Mouse (Mus musculus): ENCODE data around the gene Rps6kb1. TPM values are rescaled to one million over a fixed set of nuclear protein-coding genes. Genes with fewer than 3 reads are reported as not detected.

The Rps6kb1 gene
- polyA plus RNA-seq, 1 experiment from 2014 or later: 49.8 TPM

DNA sequence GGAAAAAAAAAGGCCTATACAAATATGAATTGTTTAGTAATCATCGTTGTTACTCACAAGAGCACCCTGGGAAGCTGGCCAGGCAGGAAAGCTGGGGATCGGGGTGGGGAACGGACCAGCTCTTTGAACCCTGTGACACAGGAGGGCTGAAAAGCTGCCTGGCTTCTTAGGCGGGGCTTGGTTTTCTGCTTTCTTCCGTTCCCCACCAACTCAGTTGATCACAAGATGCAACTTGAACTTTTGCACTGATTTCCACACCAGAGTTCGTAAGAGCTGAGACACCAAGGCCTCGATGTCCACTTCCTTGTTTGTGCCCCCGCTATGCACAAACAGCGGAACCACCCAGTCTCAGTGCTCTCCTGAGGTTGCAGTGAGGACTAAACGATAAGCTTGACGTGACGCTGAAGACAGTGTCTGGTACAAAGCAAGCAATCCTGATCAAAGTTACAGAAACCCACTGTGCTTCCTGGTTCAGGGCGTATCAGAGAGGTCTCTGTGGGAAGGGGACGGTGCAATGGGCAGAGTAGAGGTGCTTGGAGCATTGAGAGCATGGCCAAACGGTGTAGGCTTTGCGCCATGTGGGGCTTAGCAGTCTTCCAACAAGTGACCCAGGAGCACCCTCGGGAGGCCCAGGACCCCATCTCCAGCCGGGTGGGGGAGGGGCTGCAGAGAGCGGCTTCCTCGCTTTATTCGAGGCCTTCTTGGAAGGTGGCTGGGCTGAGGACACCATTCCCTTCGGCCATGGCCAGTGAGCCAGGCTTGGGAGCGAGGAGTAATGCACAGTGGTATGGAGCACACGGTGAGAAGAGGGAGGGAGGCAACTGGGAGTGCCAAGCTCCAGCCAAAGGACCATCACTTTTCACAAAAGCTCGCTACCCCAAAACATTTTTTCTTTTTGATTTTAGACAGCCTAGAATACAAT, 34.5 kb upstream of the Rps6kb1 start:
- Histone ChIP-seq H3K4me3 (no peak overlapping the region), H3K27me3 (no peaks in the 10 kb centered on the region), H3K4me1 (replicated peaks) (no peaks in the 10 kb centered on the region), H3K4me2 (no peak overlapping the region), H3K9me3 (no peaks in the 10 kb centered on the region), H3K9ac (no peak overlapping the region), H3K36me3 (no peaks in the 10 kb centered on the region; the same call in 1 of the 2 replicates), H3K27ac (replicated peaks) (no peak overlapping the region)
- ATAC-seq (ENCODE audit: low FRiP score, low read depth): no peak
- WGBS: 80% methylated on average over 25 of the region's 25 CpGs

DNA sequence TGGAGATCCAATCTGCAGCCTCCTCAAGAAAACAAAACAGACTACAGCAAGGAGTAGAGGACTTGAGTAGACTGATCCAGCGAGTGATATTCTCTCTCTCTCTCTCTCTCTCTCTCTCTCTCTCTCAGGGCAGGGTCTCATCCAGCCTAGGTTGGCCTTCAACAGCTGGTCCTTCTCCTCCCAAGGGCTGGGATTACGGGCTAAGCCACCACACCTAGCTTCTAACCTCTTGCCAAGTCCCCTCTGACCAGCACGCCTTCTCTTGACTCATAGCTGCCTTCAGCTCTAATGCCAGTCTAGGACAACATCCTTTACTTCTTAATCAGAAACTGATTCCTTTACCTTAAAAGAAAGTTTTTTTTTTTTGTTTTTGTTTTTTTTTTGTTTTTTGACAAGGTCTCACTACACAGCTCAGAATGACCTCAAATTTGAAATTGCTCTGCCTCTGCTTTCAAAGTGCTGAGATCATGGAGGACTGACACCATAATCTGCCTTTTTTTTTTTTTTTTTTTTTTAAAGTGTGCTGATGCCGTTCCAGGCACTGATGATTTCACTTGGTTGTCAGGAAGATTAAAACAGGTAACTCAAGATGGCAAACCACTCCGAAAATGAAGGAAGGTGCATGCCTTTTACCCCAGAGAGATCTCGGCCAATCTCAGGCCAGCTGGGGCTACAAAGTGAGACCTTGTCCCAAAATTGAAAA, 33.7 kb upstream of the Rps6kb1 start:
- Histone ChIP-seq H3K27ac (replicated peaks) (0 out of 2 replicates have a peak overlapping the region, but pooled peaks have one; percentile 39), H3K4me3 (no peak overlapping the region), H3K27me3 (no peaks in the 10 kb centered on the region), H3K36me3 (no peaks in the 10 kb centered on the region), H3K4me2 (no peak overlapping the region), H3K9me3 (no peaks in the 10 kb centered on the region), H3K9ac (no peak overlapping the region), H3K4me1 (replicated peaks) (no peaks in the 10 kb centered on the region)
- WGBS: 83% methylated on average over 6 of the region's 6 CpGs
- no peak for ATAC-seq (ENCODE audit: low FRiP score, low read depth)

DNA sequence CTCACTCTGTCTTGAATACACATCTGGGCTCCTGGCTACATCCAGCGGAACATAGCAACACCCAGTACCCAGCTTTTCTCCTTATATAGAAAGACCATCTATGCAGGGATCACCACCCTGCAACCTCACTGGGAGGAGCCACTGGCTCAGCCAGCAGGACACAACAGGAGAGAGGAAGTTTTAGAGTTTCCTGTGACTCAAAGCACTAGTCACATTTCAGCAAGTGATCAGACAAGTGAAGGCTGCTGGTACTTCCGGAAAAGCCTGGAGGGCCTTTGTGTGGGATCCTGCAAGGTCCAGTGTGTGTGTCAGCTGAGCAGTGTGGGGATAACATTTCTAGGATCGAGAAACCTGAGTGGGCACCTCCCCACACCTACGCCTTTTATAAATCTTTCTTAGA, 32.6 kb upstream of the Rps6kb1 start:
- Histone ChIP-seq H3K27ac (replicated peaks) (0 out of 2 replicates have a peak overlapping the region, but pooled peaks have one; percentile 39), H3K9ac (no peak overlapping the region), H3K4me3 (no peak overlapping the region), H3K27me3 (no peaks in the 10 kb centered on the region), H3K4me1 (replicated peaks) (no peaks in the 10 kb centered on the region), H3K36me3 (no peaks in the 10 kb centered on the region), H3K9me3 (no peaks in the 10 kb centered on the region), H3K4me2 (no peak overlapping the region)
- 82% methylated on average over 4 of the region's 4 CpGs for WGBS
- no peak for ATAC-seq (ENCODE audit: low FRiP score, low read depth)

DNA sequence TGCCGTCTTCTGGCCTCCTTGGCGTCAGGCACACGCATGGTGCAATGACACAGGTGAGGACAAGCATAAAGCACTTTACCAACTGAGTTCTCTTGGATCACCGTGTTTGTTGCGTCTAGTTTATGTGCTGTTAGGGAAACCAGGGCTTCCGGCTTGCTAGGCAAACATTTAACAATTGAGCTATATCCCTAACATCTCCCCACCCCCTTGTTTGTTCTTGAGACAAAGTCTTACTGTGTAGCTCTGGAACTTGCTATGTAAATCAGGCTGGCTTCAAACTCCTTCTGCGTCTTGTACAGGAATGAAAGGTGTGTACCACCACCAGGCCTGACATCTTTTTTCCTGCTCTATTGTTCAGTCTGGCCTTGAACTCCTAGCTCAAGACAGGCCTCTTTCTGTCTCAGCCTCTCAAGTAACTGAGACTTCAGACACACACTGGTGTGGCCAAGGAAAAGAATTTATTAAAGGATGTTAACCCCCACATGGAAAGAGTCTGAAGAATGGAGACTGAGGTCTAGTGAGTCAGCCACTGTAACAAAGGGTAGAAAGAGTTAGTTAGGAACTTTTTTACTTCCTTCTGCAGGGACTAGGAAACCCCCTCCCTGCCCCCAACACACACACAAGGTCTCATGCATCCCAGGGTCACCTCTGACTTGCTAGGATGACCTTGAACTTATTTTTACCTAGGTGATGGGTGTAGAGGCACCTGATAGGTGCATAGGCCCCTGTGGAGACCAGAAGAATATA, 31.2 kb upstream of the Rps6kb1 start:
- 80% methylated on average over 7 of the region's 7 CpGs for WGBS
- H3K27me3 ChIP-seq: no peaks in the 10 kb centered on the region
- no peak overlapping the region for H3K4me3 ChIP-seq
- H3K9me3 ChIP-seq: no peaks in the 10 kb centered on the region
- H3K9ac ChIP-seq: no peak overlapping the region
- no peak overlapping the region for H3K27ac ChIP-seq (replicated peaks)
- no peaks in the 10 kb centered on the region for H3K36me3 ChIP-seq
- 0 out of 2 replicates have a peak, but pooled peaks cover 4% of the 10 kb centered on the region for H3K4me1 ChIP-seq (replicated peaks)
- H3K4me2 ChIP-seq: no peak overlapping the region
- no peak for ATAC-seq (ENCODE audit: low FRiP score, low read depth)

DNA sequence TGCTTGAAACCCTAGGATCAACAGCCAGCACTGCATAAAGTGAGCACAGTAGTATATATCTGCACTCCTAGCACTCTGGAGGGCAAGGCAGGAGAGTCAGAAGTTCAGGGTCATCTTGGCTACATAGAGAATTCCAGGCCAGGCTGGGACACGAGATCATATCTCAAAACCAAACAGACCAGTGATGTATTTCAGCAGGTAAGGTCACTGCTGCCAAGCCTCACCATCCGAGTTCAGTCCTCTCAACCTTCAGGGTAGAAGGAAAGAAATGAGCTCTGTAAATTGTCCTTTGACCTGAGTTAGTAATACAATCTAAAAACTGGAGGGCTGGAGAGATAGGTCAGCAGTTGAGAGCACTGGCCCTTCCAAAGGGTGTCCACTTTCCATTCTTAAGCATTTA, 29.8 kb upstream of the Rps6kb1 start:
- Histone ChIP-seq H3K4me3 (no peak overlapping the region), H3K4me1 (replicated peaks) (0 out of 2 replicates have a peak, but pooled peaks cover 4% of the 10 kb centered on the region), H3K9ac (no peak overlapping the region), H3K4me2 (no peak overlapping the region), H3K9me3 (no peaks in the 10 kb centered on the region), H3K36me3 (no peaks in the 10 kb centered on the region), H3K27ac (replicated peaks) (no peak overlapping the region), H3K27me3 (no peaks in the 10 kb centered on the region)
- 81% methylated on average over 2 of the region's 2 CpGs for WGBS
- no peak for ATAC-seq (ENCODE audit: low FRiP score, low read depth)

DNA sequence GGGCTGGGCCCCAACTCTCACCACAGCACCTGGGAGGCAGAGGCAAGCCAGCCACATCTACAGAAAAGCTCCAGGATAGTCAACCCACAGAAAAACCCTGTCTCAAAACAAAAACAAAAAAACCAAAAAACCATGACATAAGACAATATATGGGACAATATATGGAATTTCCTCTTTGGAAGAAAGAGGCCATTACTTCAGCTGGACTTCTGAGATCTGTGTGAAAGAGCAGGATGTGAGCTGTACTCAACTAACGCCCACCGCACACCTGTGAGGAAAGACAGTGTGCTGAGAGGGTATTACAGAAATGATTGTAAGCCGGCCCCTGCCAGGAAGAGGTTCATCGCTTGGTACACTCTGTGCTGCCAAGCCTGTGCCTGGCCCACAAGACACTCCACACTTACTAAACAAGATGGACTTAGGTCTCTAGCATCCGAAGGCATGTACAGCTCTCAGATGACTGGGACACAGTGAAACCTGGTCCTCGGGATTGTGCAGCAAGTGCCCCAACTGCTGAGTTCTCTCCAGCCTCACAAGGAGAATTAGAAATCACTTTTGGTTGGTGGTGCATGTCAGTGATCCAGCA, 29.1 kb upstream of the Rps6kb1 start:
- Histone ChIP-seq H3K9ac (no peak overlapping the region), H3K27ac (replicated peaks) (no peak overlapping the region), H3K36me3 (no peaks in the 10 kb centered on the region), H3K4me3 (no peak overlapping the region), H3K4me1 (replicated peaks) (0 out of 2 replicates have a peak, but pooled peaks cover 4% of the 10 kb centered on the region), H3K9me3 (no peaks in the 10 kb centered on the region), H3K27me3 (no peaks in the 10 kb centered on the region), H3K4me2 (no peak overlapping the region)
- 88% methylated on average over 6 of the region's 6 CpGs for WGBS
- ATAC-seq (ENCODE audit: low FRiP score, low read depth): no peak

DNA sequence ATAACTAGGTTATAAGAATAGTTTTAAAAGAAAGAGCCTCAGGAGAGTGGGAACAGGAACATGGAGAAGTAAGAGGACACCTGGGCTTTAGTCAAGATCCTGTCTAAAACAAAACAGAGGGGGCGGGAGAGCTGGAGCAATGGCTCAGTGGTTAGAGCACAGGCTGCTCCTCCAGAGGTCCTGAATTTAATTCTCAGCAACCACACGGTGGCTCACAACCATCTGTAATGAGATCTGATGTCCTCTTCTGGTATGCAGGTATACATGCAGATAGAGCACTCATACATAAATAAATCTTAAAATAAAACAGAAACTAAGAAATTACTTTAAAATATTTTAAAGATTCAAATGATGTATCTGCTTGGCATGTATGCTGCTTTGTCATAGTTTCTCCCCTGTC, 28.0 kb upstream of the Rps6kb1 start:
- Histone ChIP-seq H3K9ac (no peak overlapping the region), H3K36me3 (no peaks in the 10 kb centered on the region), H3K4me3 (no peak overlapping the region), H3K27ac (replicated peaks) (no peak overlapping the region), H3K4me1 (replicated peaks) (0 out of 2 replicates have a peak, but pooled peaks cover 4% of the 10 kb centered on the region), H3K4me2 (no peak overlapping the region), H3K9me3 (no peaks in the 10 kb centered on the region), H3K27me3 (no peaks in the 10 kb centered on the region)
- ATAC-seq (ENCODE audit: low FRiP score, low read depth): no peak
- 73% methylated on average over 2 of the region's 2 CpGs for WGBS

GRCm38 (mm10) chr11:86571871-86572270, 27.3 kb upstream of the Rps6kb1 start:
- H3K4me1 ChIP-seq (replicated peaks): 0 out of 2 replicates have a peak, but pooled peaks cover 4% of the 10 kb centered on the region
- ATAC-seq (ENCODE audit: low FRiP score, low read depth): no peak
- no peaks in the 10 kb centered on the region for H3K36me3 ChIP-seq
- no peaks in the 10 kb centered on the region for H3K9me3 ChIP-seq
- H3K4me2 ChIP-seq: no peak overlapping the region
- WGBS: 76% methylated on average over 4 of the region's 4 CpGs
- no peaks in the 10 kb centered on the region for H3K27me3 ChIP-seq
- H3K9ac ChIP-seq: no peak overlapping the region
- no peak overlapping the region for H3K27ac ChIP-seq (replicated peaks)
- H3K4me3 ChIP-seq: no peak overlapping the region

GRCm38 (mm10) chr11:86571047-86571855, 26.6 kb upstream of the Rps6kb1 start:
- ATAC-seq (ENCODE audit: low FRiP score, low read depth): no peak
- WGBS: 48% methylated on average over 15 of the region's 15 CpGs
- no peak overlapping the region for H3K27ac ChIP-seq (replicated peaks)

DNA sequence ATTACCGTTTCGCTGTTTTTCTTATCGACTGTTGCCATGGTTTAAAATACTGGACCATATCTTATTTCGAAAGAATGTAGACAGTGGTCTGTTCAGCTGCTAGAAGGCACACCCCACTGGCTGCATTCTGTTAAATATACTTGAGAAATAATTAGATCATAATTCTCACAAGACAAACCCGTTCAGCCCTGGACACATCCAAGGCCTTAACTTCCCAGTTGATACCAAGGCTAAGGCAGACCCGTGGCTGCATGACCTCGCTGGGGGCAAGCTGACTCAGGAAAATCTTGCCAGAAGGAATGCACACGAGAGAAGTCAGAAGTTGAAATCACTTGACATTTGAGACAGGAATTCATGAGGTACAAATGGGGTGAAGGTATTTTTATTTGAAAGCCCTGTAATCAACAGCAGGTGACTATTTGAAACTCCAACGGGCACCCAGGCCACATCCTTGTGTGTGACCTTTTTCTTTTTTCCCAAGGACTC, 25.7 kb upstream of the Rps6kb1 start:
- Histone ChIP-seq H3K36me3 (no peaks in the 10 kb centered on the region), H3K4me3 (no peak overlapping the region)

More at GRCm38 (mm10) chr11:86571047-86571855, 26.6 kb upstream of the Rps6kb1 start:
- Histone ChIP-seq H3K36me3 (no peaks in the 10 kb centered on the region), H3K4me2 (no peak overlapping the region), H3K9me3 (no peaks in the 10 kb centered on the region), H3K4me1 (replicated peaks) (0 out of 2 replicates have a peak, but pooled peaks cover 4% of the 10 kb centered on the region), H3K9ac (no peak overlapping the region), H3K4me3 (no peak overlapping the region), H3K27me3 (no peaks in the 10 kb centered on the region)

More for the DNA sequence above, 25.7 kb upstream of the Rps6kb1 start:
- H3K9ac ChIP-seq: no peak overlapping the region
- no peaks in the 10 kb centered on the region for H3K9me3 ChIP-seq
- 0 out of 2 replicates have a peak, but pooled peaks cover 4% of the 10 kb centered on the region for H3K4me1 ChIP-seq (replicated peaks)
- WGBS: 75% methylated on average over 9 of the region's 9 CpGs
- ATAC-seq (ENCODE audit: low FRiP score, low read depth): no peak
- no peaks in the 10 kb centered on the region for H3K27me3 ChIP-seq
- no peak overlapping the region for H3K4me2 ChIP-seq
- no peak overlapping the region for H3K27ac ChIP-seq (replicated peaks)
